Mouse (Mus musculus) neural tube, embryonic 12.5 days (tissue): ENCODE data around the gene Srp68. TPM values are rescaled to one million over a fixed set of nuclear protein-coding genes. Genes with fewer than 3 reads are reported as not detected.

Experiments
- ATAC-seq: fragments of 200-750 bp; cut with Nextera tagmentation; 2 replicates; pipeline ENCODE4 v1.8.0; 2017; ENCODE audit warnings: low read depth, mild to moderate bottlenecking, moderate TSS enrichment, moderate library complexity; ENCODE audit not compliant: low FRiP score
- H3K27ac ChIP-seq: fragments of 300-500 bp; sonication (generic); 2 replicates; pipeline ENCODE4 v1.5.1; 2016
- H3K27me3 ChIP-seq: fragments of 300-500 bp; sonication (generic); replicated peaks from 2 replicates; pipeline ENCODE4 v1.6.1; 2016; ENCODE audit warnings: mild to moderate bottlenecking
- H3K36me3 ChIP-seq: fragments of 300-500 bp; sonication (generic); 2 replicates; pipeline ENCODE4 v1.6.1; 2016; ENCODE audit warnings: mild to moderate bottlenecking
- H3K4me1 ChIP-seq: fragments of 300-500 bp; sonication (generic); 2 replicates; pipeline ENCODE4 v1.6.1; 2016
- H3K4me2 ChIP-seq: fragments of 300-500 bp; sonication (generic); replicated peaks from 2 replicates; pipeline ENCODE4 v1.6.1; 2016; ENCODE audit warnings: mild to moderate bottlenecking
- H3K4me3 ChIP-seq: fragments of 300-500 bp; sonication (generic); 2 replicates; pipeline ENCODE4 v1.5.1; 2016
- H3K9ac ChIP-seq: fragments of 300-500 bp; sonication (generic); 2 replicates; pipeline ENCODE4 v1.6.1; 2016; ENCODE audit warnings: mild to moderate bottlenecking
- H3K9me3 ChIP-seq: fragments of 300-500 bp; sonication (generic); 2 replicates; pipeline ENCODE4 v1.6.1; 2016; ENCODE audit warnings: mild to moderate bottlenecking
- WGBS: fragments of 180-500 bp; shearing (Covaris S2); methylation state at CpG from one replicate; pipeline ENCODE4 v1.1.7; 2016; 5-methylcytosine and 5-hydroxymethylcytosine counted together
- polyA plus RNA-seq: library from polyadenylated mRNA; unstranded; fragments of >200 nt; fragmentation: Nextera tagmentation; extraction: Ambion mirVana; gene quantifications from 2 replicates; pipeline ENCODE4 v1.2.1, GENCODE M21; 2016

Gene Srp68
- polyA plus RNA-seq, 1 experiment from 2014 or later: 88.4 TPM

DNA sequence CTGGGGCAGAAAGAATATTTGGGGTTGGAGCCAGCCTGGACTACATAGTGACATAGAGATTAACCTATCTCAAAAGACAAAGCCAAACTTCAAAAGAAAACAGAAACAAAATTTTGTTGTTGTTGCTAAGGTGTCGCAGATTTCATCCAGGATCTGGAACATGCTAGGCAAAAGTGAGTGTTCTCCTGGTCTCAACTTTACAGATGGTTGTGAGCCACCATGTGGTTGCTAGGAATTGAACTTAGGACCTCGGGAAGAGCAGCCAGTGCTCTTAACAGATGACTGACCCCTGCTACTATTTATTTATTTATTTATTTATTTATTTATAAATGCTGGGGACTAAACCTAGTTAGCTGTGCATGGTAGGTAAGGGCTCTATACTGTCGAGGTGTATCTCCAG lies 77.7 kb downstream of the Srp68 start:
- Histone ChIP-seq H3K27ac (no peak overlapping the region), H3K4me1 (peaks cover 10% of the 10 kb centered on the region), H3K27me3 (no peaks in the 10 kb centered on the region), H3K36me3 (no peaks in the 10 kb centered on the region), H3K9ac (no peak overlapping the region), H3K4me3 (no peak overlapping the region), H3K9me3 (no peaks in the 10 kb centered on the region), H3K4me2 (no peak overlapping the region)
- no peak for ATAC-seq
- WGBS: 86% methylated on average over 3 of the region's 3 CpGs

DNA sequence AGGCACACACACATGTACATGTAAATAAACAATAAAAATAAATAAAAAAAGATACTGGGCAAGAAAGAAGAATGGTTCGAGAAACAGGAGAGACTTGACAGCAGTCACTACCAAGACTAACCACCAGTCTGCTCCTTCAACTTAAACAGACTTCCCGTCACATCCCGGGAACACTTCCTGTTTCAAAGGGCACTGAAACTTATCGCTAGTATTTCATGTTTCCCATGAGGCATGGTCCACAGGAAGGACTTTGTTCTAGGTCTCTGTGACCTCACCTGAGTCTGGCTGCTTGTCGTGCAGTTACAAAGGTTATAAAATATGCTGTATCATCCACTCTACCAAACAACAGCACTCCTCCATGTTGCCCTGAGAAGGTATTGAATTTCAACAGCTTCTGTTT lies 78.8 kb downstream of the Srp68 start:
- no peak for ATAC-seq
- Histone ChIP-seq H3K9me3 (no peaks in the 10 kb centered on the region), H3K27me3 (no peaks in the 10 kb centered on the region), H3K4me2 (no peak overlapping the region), H3K27ac (no peak overlapping the region), H3K4me1 (peaks cover 10% of the 10 kb centered on the region), H3K36me3 (0 out of 2 replicates have a peak, but pooled peaks cover 8% of the 10 kb centered on the region), H3K4me3 (no peak overlapping the region), H3K9ac (no peak overlapping the region)
- 82% methylated on average over 5 of the region's 5 CpGs for WGBS

Other genes with a start within 250 kb of the Srp68 start
- 2,060 and 2,115 TPM in 2 replicates for gene H3f3b, start 246.3 kb downstream of the Srp68 start, polyA plus RNA-seq
- gene Unk, start 243.9 kb downstream of the Srp68 start, polyA plus RNA-seq: 47.9 and 48.6 TPM in 2 replicates
- 1.3 and 1.7 TPM in 2 replicates for gene Unc13d, start 196.3 kb downstream of the Srp68 start, polyA plus RNA-seq
- 97.0 and 110 TPM in 2 replicates for gene Wbp2, start 187.2 kb downstream of the Srp68 start, polyA plus RNA-seq
- gene Trim47, start 147.0 kb downstream of the Srp68 start, polyA plus RNA-seq: 3.7 and 5.0 TPM in 2 replicates
- gene Trim65, start 143.1 kb downstream of the Srp68 start, polyA plus RNA-seq: 2.0 and 2.1 TPM in 2 replicates
- gene Mrpl38, start 135.3 kb downstream of the Srp68 start, polyA plus RNA-seq: 83.7 and 85.5 TPM in 2 replicates
- gene Fbf1, start 106.1 kb downstream of the Srp68 start, polyA plus RNA-seq: 63.2 and 67.0 TPM in 2 replicates
- 67.6 and 68.9 TPM in 2 replicates for gene Ten1, start 75.4 kb downstream of the Srp68 start, polyA plus RNA-seq
- gene Acox1, start 75.2 kb downstream of the Srp68 start, polyA plus RNA-seq: 42.2 and 44.0 TPM in 2 replicates
- 0.76 and 0.95 TPM in 2 replicates for gene Evpl, start 36.1 kb downstream of the Srp68 start, polyA plus RNA-seq
- gene Galr2, start 6.7 kb upstream of the Srp68 start, polyA plus RNA-seq: 1.4 and 2.0 TPM in 2 replicates
- gene Exoc7, start 33.0 kb upstream of the Srp68 start, polyA plus RNA-seq: 75.5 and 89.3 TPM in 2 replicates
- 7.1 and 7.3 TPM in 2 replicates for gene Foxj1, start 61.2 kb upstream of the Srp68 start, polyA plus RNA-seq
- 54.3 and 62.8 TPM in 2 replicates for gene Rnf157, start 138.8 kb upstream of the Srp68 start, polyA plus RNA-seq
- 53.8 and 72.3 TPM in 2 replicates for gene Ubald2, start 159.9 kb upstream of the Srp68 start, polyA plus RNA-seq
- gene Qrich2, start 192.0 kb upstream of the Srp68 start, polyA plus RNA-seq: not detected in 2 replicates
- 199 and 200 TPM in 2 replicates for gene Prpsap1, start 220.0 kb upstream of the Srp68 start, polyA plus RNA-seq